Mouse (Mus musculus) left cerebral cortex, postnatal 14 days (tissue): Measurements from ENCODE around the gene Zglp1. TPM values are rescaled to one million over a fixed set of nuclear protein-coding genes. Genes with fewer than 3 reads are reported as not detected.
A peak's percentile ranks its signal among the peaks of the same experiment; 100 is the strongest.
"Not testable (repeated sequence)": the region's sequence is repeated elsewhere in the genome, so short reads cannot be mapped to it uniquely, and the experiment has no call there.

ENCODE experiments used
- DNase-seq, 2 experiments: peaks; one replicate each; pipeline ENCODE4 v3.0.0; 2021 to 2022; ENCODE audit warnings: low spot score in 2 of 2, mixed read lengths in 1 of 2
- intact Hi-C: fragments of 180-260 bp; cut with DNase I; formaldehyde crosslinking; loops from one replicate; pipeline ENCODE4 v1.15.1; 2025
- total RNA-seq, 2 experiments: library from RNA; stranded (reverse); gene quantifications; 2 replicates each; pipeline ENCODE4 v1.2.3; 2021

The Zglp1 gene
- total RNA-seq, 2 experiments from 2014 or later, result 1.8 TPM; not detected in 1

DNA sequence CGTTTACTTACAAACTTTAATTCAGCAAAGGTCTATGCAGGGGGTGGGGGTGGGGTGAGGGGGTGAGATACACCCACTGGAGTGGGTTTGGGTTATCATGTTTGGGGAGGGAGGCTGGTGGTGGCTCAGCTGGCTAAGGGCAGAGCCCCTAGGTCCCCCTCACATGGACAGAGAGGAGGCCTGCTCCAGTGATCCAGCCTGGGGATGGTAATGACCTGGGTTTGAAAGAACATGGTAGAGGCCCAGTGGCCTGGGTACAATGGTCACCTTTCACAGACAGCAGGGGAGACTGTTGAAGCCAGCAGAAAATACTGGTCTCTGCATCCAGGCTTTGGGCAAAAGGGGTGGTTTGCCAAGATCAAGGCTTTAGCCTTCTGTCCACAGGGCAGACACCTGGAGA is 7.3 kb upstream of the Zglp1 start:
- intact Hi-C loops, result no loop called here
- no peak for DNase-seq

DNA sequence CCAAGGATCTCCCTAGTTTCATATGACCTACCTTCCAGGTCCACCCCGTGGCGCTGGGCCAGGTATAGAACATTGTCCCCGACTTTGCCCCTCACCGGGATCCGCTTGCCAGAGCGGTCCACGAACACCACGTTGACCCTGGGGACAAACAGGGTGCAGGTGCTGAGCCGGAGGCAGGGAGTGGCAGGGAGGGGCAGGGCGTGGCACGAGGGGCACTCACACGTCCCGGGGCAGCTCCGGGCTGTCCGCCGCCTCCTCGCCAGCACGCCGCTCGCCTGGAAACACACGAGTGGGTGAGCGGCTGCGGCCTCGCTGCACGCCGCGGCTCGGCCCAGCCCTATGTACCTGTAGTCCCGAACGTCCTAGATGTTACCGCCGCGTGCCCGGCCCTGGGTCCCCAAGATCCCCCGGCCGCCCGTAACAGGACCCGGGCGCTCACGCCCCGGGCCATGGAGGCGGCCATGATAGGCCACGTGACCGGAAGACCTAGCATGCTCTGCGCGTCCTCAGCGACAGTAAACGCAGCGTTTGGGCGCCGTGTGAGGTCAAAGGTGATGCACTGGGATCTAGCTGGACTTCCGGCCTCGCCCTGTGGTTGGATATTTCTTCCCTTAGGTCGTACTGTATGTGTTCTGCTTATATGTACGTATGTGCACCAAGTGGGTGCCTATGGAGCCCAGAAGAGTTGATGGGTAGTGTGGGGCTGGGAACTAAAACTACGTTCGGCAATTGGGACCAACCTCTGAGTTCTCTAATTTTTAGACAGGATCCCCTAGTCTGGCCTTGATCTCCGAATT is 6.3 kb upstream of the Zglp1 start, which contains the start of the genes Gm49373 and Fdx1l:
Gm49373 (minus strand) TSS at position 53 of the 797 bp plus-strand sequence.
Fdx1l (minus strand) TSS at position 571 of the 797 bp plus-strand sequence.
- DNase-seq, result peak; percentile 93 to 94
- intact Hi-C loops, result loop anchor here (2.0 kb wide), 1 partner anchor 40 kb away; the partner anchor contains the start of gene Icam5

- no peak for DNase-seq
- intact Hi-C loops, result loop anchor here (2.0 kb wide), 1 partner anchor 40 kb away; the partner anchor contains the start of gene Icam5
These were observed 5.7 kb upstream of the Zglp1 start for GRCm38 (mm10) chr9:21072641-21073040.

DNA sequence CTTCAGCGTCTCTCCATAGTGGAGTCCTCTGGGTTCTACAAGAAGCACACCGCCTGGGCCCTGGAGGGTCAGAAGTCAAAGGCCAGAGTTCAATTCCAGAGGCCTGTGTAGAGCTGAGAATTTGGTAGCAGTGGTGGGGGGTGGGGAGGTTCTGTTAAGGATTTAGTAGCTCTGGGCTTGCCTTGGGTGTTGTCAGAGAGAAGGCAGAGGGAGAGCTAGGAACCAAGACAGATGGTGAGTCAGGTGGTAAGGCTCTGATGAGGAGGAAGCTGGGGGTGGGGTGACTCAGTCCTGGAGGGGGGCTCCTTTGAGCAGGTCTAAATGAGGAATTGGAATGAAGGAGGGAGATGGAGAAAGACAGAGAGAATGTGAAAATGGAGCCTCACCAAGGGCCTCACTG is 4.0 kb downstream of the Zglp1 start:
- DNase-seq, result peak; percentile 70 to 86
- intact Hi-C loops, result no loop called here

DNA sequence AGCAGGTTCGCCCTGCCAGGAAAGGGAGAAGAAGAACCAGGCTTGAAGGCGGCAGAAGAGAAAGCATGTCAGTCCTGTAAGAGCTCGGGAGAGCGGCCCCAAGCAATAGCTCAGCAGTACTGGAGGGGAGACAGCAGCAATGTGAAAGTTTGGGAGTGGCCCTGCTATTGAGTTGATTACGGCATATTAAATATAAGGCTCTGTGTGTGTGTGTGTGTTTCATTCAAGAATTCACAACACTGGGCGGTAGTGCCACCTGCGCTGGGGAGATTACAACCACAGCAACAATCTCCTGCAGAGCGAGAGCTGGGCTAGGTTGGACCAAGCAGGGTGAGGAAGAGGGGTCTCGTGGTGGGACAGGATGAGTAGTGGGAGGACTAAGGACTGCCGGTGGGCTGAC is 15.3 kb downstream of the Zglp1 start:
- intact Hi-C loops, result no loop called here
- DNase-seq, result no peak

- intact Hi-C loops, result no loop called here
- no peak for DNase-seq
These were observed 21.7 kb downstream of the Zglp1 start for GRCm38 (mm10) chr9:21045235-21045634.

- intact Hi-C loops, DNase-seq: not testable (repeated sequence)
These were observed 22.1 kb downstream of the Zglp1 start for GRCm38 (mm10) chr9:21044785-21045184.

GRCm38 (mm10) chr9:21043563-21043962 is 23.3 kb downstream of the Zglp1 start:
- intact Hi-C loops, result no loop called here
- no peak for DNase-seq

DNA sequence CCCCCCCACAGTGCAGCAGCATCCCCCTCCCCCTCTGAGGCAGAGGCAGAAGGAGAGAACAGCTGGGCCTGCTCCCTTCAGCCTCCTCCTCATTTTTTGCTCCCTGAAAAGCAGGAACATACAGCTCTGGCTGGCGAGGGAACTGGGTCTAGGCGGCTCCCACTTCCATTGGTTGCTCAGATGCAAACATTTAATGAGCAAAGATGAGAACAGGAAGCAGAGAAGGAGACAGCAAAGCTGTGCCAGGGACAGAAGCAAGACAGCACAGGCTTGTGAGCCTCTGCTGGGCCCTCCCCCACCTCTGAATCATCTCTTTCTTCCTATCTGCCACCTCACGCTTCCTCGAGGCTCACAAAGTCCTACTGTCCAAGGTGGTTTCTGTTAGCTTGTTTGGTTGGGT is 25.6 kb downstream of the Zglp1 start:
- intact Hi-C loops, result no loop called here
- DNase-seq, result peak; percentile 80 to 93

GRCm38 (mm10) chr9:21039779-21040178 is 27.1 kb downstream of the Zglp1 start:
- no peak for DNase-seq
- intact Hi-C loops, result no loop called here

- DNase-seq, result no peak
- intact Hi-C loops, result no loop called here
These were observed 29.4 kb downstream of the Zglp1 start for GRCm38 (mm10) chr9:21037481-21037891.

DNA sequence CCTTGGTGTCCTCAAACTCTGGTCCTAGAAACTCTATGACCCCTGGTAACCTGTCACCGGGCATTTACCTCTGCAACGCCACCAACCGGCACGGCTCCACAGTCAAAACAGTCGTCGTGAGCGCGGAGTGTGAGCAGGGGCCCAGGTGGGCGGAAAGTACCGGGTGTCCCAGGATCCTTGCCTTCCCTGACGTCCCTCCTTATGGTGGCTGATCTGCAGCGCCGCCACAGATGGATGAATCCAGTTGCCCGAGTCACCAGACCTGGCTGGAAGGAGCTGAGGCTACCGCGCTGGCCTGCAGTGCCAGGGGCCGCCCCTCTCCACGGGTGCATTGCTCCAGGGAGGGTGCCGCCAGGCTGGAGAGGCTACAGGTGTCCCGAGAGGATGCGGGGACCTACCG is 30.2 kb downstream of the Zglp1 start:
- intact Hi-C loops, result no loop called here
- no peak for DNase-seq

- intact Hi-C loops, result no loop called here
- no peak for DNase-seq
These were observed 30.7 kb downstream of the Zglp1 start for GRCm38 (mm10) chr9:21036161-21036560.

- no peak for DNase-seq
- intact Hi-C loops, result no loop called here
These were observed 31.3 kb downstream of the Zglp1 start for GRCm38 (mm10) chr9:21035586-21035985.

GRCm38 (mm10) chr9:21034481-21035085 is 32.3 kb downstream of the Zglp1 start:
- no peak for DNase-seq
- intact Hi-C loops, result loop anchor here (5.0 kb wide), 2 partner anchors 58 to 103 kb away; partner anchors contain the start of genes Gm38431 and Raver1

DNA sequence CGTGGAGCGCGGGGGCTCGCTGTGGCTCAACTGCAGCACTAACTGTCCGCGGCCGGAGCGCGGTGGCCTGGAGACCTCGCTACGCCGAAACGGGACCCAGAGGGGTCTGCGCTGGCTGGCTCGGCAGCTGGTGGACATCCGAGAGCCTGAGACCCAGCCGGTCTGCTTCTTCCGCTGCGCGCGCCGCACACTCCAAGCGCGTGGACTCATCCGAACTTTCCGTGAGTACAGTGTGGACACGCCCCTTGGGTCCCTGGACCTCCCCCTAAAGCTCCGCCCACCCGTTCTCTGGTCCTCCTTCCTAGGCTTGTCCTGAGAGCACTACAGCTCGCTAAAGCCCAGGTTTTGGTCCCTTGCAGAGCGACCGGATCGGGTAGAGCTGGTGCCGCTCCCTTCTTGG is 33.8 kb downstream of the Zglp1 start:
- peak; percentile 76 to 77 for DNase-seq
- intact Hi-C loops, result loop anchor here (2.0 to 5.0 kb wide), 3 partner anchors 40 to 104 kb away; partner anchors contain the start of genes Fdx1l, Gm38431, Gm49373 and Raver1

GRCm38 (mm10) chr9:21032491-21032890 is 34.4 kb downstream of the Zglp1 start:
- intact Hi-C loops, result loop anchor here (2.0 to 5.0 kb wide), 3 partner anchors 40 to 105 kb away; partner anchors contain the start of genes Fdx1l, Gm38431, Gm49373 and Raver1
- DNase-seq, result no peak

- DNase-seq, result peak; percentile 87 to 91
- intact Hi-C loops, result loop anchor here (2.0 to 5.0 kb wide), 3 partner anchors 41 to 105 kb away; partner anchors contain the start of genes Fdx1l, Gm38431, Gm49373 and Raver1
These were observed 35.0 kb downstream of the Zglp1 start, which contains the start of gene Icam5 for GRCm38 (mm10) chr9:21031896-21032351. Icam5 (plus strand) TSS chr9:21032073.

DNA sequence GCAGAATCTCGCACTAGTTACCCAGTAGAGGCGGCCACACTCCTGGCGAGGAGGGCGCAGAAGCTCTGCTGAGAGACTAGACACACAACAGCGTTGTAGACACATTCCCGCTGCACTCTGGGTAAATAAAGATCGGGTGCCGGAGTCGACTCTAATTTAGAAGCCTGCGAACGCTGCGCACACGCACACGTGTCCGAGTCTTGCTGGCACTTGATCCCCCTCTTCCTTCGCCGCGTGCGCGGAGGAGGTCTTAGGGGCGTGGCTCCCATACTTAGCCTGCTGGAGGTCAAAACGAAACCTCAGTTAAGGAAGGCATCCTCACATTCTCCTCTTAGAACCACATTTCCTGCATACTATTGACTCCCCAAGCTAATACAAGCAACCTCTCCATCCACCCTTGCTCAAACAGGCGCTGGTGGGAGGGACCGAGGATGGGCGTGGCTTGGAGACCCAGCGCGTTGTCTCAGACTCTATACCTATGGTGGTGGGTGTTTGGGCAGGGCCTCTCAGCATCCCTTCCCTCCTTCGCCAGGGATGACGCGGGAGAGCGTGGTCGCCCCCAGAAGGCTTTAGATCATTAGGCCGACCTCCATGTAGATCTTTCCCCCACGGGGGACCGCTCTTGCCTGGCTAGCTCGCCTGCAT is 35.5 kb downstream of the Zglp1 start:
- intact Hi-C loops, result loop anchor here (5.0 kb wide), 2 partner anchors 61 to 106 kb away; partner anchors contain the start of genes Gm38431 and Raver1

More for the DNA sequence above, 35.5 kb downstream of the Zglp1 start:
- DNase-seq, result peak; percentile 84 to 93
